Mouse (Mus musculus): ENCODE measurements around the gene Agap1.
A peak's percentile ranks its signal among the peaks of the same experiment; 100 is the strongest.

GRCm38 (mm10) chr1:89939981-89940726 lies 485.5 kb downstream of the Agap1 start:
- TF ChIP-seq CTCF (conservative IDR thresholded peaks at IDR 0.05; ENCODE audit: insufficient read depth, insufficient read length, low read depth, low read length) (peak; percentile 71), POLR2A (IDR thresholded peaks at IDR 0.05; ENCODE audit: low read depth, low read length) (no peak)

All from kidney, adult 2 months (tissue).